Mouse (Mus musculus): ENCODE data around the gene Fbxl4. TPM values are rescaled to one million over a fixed set of nuclear protein-coding genes. Genes with fewer than 3 reads are reported as not detected.

The Fbxl4 gene
- polyA plus RNA-seq (2012; rRNA removed; ENCODE audit: low replicate concordance): 29.9 and 65.3 TPM in 2 replicates

DNA sequence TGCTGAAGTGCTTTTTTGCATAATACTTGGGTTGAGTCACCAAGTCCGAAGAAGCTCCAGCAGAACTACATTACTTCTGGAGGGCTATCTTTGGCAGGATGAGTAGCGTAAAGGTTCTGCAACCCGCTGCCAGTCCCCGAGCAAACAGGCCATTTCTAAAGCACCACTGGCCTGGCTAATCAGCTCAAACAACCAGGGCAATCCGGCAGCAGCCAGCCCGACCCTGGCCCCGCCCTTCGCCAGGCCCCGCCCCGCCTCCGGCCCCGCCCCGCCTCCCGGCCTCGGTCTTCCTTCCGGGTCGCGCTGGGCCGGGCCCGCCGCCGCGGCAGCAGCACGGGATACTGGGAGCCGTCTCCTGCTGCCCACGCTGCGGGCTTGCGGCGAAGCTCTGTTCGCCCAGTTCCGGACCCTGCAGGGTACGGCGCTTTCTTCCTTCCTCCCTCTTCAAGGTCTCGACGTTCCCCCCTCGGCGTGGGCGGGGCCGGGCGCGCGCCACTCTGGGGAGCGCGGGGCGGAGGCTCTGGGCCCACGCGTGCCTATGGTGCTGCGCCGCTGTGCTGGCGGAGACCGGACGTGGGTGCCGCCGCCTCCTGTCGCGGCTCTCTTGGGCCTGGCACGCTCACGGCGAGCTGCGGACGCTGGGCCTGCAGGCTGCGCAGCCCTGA, at the start of gene Fbxl4:
Gene Fbxl4, plus strand, starts transcription at position 278 of the 665 bp plus-strand sequence.

Other genes starting within 250 kb of the Fbxl4 start
- not detected in 2 replicates for gene Pou3f2, start 130.8 kb downstream of the Fbxl4 start, polyA plus RNA-seq (2012; rRNA removed; ENCODE audit: low replicate concordance)

Measured in subcutaneous adipose tissue, adult 2 months (tissue).